Mouse (Mus musculus) mesoderm, embryonic 11.5 days (tissue): ENCODE measurements around the gene Edil3.
A peak's percentile ranks its signal among the peaks of the same experiment; 100 is the strongest.

ENCODE experiments used
- DNase-seq: peaks from one replicate; pipeline ENCODE4 v3.0.0-alpha.2; 2012; ENCODE audit warnings: low read depth, low spot score

The Edil3 gene

DNA sequence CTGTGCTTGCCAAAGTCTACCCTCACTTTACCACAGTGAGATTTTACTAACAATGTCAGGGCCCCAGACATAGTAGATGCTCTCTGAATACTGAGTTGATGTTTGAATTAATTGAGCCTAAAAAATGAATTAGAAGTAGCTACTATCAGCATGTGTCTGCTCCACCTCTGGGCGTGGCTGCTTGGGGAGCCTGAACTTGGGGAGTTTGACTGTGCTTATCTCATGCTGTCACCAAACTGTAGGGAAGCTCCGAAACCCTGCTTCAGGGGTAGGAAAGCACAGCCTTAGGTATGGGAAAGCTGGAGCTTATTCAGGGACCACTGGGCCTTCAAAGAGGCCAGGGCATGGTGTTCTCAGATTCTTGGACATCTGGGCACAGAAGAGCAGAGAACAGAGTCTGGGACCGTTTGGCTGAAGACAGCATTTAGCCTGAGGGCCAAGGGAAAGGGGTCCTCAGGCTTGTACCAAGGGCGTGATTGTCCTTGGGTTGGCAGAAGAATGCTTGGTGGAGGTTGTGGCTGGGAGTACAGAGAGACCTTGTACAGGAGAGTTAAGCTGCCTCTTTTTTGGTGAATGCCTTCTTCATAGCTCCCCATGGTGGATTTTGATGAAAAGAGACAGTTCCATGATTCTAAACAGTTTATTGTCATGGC is 432.8 kb downstream of the Edil3 start:
- no peak for DNase-seq

GRCm38 (mm10) chr13:89256906-89257305 is 435.6 kb downstream of the Edil3 start:
- DNase-seq = no peak

- no peak for DNase-seq
These were observed 465.5 kb downstream of the Edil3 start for GRCm38 (mm10) chr13:89286696-89287305.

GRCm38 (mm10) chr13:89288201-89288600 is 466.9 kb downstream of the Edil3 start:
- DNase-seq = no peak

DNA sequence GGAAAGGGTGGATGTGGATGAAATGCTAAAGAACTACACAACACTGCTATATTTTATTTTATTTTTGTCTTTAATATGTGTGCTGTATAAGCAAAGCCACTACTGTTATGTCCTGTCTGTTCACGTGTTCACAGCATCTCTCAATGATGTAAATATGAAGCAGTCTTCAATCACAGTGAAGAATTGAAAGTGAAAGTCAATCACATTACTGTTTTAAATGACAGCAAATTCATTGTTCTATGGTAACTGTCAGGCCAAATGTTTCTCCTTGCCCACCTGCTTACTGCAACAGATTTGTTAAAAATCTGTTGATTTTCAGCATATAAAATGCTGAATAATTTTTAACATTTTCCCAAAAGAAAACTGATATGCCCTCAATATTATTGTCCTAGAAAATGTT is 499.9 kb downstream of the Edil3 start:
- no peak for DNase-seq

DNA sequence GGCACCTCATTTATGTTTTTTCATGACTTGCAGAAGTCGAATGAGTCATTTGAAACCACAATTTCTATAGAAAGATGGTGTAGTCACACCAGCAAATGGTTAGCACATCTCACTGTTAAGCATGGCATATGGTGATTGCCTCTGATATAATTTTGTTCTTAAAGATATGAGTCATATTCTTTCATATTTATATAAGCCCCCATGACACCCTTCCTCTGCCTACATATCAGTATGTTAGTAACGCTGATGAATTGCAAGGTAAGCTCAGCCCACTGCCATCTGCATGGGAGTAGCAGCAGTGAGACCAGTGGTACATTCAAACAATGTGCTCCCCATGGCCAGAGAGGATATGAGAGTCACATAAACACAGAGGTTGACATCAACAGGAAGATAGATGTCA is 503.0 kb downstream of the Edil3 start:
- DNase-seq = no peak

- peak; percentile 14 for DNase-seq
These were observed 513.2 kb downstream of the Edil3 start for GRCm38 (mm10) chr13:89334494-89334893.

DNA sequence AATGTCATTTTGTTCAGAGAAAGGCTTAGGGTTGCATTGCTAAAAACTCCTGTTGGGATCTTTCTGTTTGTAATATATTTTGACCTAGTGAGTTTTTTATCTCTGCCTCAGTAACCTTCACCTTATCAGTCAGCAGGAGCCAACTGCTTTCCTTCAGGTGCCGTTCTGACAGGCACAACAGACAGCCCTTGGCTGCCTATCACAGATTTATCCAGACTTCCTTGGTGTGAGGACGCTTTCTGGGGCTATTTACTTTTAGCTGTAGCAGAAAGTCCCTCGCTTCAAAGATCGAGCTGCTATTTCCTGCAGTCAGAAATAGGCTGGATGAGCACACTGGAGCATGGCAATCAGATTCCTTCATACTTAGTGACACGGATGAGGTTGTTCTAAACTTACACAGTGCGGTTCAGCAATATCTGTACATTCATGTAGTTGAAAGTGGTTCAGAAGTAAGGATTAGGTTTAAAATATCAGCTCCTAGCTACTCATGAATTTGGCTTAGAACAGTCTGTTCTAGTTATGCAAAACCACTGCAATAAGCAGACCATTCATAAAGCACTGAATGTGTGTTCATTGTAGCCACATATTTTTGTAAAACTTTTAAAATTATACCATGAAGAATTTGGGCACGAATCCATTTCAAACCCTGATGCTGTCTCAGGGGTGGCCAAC is 514.8 kb downstream of the Edil3 start:
- DNase-seq = no peak

DNA sequence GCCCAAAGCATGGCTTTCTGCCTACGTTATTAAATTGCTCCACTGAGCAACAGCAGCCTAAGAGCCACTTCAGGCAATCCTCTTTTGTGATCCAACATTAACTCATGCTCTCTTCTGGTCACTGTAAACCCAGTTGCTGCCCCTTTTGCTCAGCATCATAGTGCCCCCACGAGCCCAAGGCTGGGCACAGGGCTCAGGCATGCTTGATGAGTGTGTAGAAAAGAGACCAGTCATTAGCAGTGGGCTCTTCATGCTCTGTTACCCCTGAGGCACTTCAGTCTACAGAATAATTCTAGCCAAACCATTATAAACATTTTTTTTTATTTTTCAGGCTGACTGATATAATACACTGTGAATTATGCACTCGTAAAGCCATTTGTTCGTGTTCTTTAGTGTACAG is 517.8 kb downstream of the Edil3 start:
- DNase-seq = no peak

DNA sequence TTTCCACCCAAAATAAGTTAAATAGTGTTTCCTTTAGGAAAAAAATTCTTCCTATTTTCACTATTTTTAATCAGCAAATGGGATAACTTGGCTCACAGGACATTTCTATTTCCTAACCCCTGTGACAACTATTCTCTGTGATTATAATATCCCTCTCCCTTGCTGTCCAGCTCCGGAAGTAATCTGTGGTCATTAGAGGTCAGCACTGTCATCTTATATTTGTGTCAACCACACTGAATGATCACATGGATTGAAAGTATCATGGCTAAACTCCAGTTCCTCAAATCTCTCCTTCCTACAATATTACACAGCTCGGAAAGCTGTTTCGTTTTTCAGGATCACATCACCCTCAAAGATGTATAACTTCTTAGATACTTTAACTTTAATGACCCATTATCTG is 518.5 kb downstream of the Edil3 start:
- no peak for DNase-seq

GRCm38 (mm10) chr13:89355234-89355633 is 534.0 kb downstream of the Edil3 start:
- no peak for DNase-seq

GRCm38 (mm10) chr13:89358407-89358806 is 537.1 kb downstream of the Edil3 start:
- no peak for DNase-seq

- DNase-seq = no peak
These were observed 541.0 kb downstream of the Edil3 start for GRCm38 (mm10) chr13:89362274-89362673.

GRCm38 (mm10) chr13:89371253-89371652 is 550.0 kb downstream of the Edil3 start:
- no peak for DNase-seq

DNA sequence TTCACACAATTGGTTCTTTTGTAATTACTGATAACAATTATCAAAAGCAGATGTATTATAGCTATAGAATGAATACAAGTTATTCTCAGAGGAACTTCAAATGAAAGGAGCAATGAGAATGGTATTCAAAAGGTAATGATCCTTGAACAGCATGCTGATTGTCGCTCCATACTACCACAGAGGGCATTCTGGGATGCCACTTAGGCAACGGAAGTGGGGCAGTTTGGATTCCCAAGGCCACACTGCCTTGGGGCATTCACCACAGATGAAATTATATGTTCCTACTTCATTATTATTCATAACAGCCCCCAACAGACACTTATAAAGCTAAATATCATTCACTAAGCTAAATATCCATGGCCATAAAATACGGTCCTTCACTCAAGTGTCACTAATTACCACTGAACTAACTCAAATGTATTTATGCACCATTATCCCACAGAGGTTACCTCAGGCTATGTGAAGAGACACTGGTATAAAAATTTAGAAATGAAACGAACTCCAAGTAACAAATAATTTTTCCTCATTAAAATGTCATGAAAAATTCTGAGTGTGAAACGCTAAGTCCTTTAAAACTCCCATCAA is 550.5 kb downstream of the Edil3 start:
- DNase-seq = peak; percentile 17
